Mouse (Mus musculus): ENCODE measurements around the gene Gsdmc3. TPM values are rescaled to one million over a fixed set of nuclear protein-coding genes. Genes with fewer than 3 reads are reported as not detected.
"Not testable (repeated sequence)": the region's sequence is repeated elsewhere in the genome, so short reads cannot be mapped to it uniquely, and the experiment has no call there.

Gene Gsdmc3
- polyA plus RNA-seq (2016; fragmentation: Nextera tagmentation; extraction: Ambion mirVana), result not detected in 2 replicates

DNA sequence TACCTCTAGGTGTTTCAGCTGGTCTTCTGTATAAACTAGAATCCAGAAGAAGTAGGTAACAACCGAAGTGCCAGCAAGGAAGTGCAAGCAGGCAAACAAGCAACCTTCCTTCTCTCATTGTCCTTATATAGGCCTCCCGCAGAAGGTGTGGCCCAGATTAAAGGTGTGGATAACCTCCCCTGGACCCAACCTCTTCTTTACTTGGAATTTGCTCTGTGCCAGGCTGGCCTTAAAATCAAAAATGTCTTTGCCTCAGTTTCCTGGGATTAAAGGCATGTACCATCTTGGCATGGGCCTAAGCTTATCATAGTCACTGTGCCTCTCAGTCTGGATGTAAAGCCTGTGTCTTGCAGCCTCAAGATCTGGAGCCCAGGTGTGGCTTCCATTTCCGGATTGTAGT, at the start of gene Gsdmc3:
Gsdmc3 (minus strand) TSS at position 101 of the 400 bp plus-strand sequence.
- H3K36me3 ChIP-seq; H3K27me3 ChIP-seq (ENCODE audit: low read depth, poor library complexity, severe bottlenecking); H3K27ac ChIP-seq (replicated peaks); DNase-seq (ENCODE audit: low spot score); H3K4me1 ChIP-seq; H3K9me3 ChIP-seq (replicated peaks); H3K4me3 ChIP-seq: not testable (repeated sequence)
- WGBS, result 87% methylated on average over 1 of the region's 3 CpGs

DNA sequence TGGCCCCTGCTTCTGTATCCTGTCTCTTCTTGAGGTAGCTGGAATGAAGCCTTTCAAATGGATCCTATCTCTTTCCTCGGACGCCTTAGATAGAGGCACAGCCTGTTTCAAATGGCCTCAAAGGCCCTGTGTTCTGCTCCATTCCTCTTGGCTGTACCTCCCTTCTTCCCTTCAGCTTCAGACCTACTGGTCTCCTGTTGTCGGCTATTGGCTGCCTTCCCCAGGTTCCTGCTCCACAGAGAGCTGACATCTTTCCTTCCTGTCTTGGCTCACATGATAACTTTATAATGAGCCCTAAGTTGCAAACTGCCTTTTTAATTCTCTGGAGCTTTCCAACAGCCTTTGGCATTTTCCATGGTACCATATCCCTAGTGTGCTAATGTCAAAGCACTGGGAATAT, 47.8 kb upstream of the Gsdmc3 start:
- Histone ChIP-seq H3K27me3 (ENCODE audit: low read depth, poor library complexity, severe bottlenecking) (no peaks in the 10 kb centered on the region), H3K36me3 (peaks cover 30% of the 10 kb centered on the region), H3K9me3 (replicated peaks) (no peaks in the 10 kb centered on the region), H3K4me3 (no peak overlapping the region), H3K4me1 (no peaks in the 10 kb centered on the region), H3K27ac (replicated peaks) (no peak overlapping the region)
- 93% methylated on average over 3 of the region's 3 CpGs for WGBS
- DNase-seq (ENCODE audit: low spot score), result no peak

DNA sequence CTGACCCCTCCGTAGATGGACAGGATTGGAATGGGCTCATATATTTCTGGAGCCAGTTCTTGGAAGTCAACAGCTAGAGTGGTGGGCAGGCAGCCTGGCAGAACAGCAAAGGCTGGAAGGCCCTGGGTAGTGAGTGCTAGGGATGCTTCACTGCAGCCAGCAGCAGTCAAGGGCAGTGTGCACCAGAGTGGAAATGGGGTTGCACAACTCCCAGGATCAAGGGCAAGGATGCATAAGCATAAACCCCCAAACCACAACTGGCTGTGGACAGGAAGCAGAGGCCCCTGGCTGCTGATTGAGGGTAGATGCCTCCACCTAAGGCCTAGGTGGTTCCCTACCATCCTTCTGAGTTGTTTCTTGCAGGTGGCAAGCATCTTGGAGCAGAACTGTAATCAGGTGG, 46.1 kb upstream of the Gsdmc3 start:
- Histone ChIP-seq H3K36me3 (peaks cover 13% of the 10 kb centered on the region), H3K4me3 (no peak overlapping the region), H3K27me3 (ENCODE audit: low read depth, poor library complexity, severe bottlenecking) (no peaks in the 10 kb centered on the region), H3K9me3 (replicated peaks) (no peaks in the 10 kb centered on the region), H3K4me1 (no peaks in the 10 kb centered on the region), H3K27ac (replicated peaks) (no peak overlapping the region)
- DNase-seq (ENCODE audit: low spot score), result no peak
- WGBS, result 95% methylated on average over 1 of the region's 1 CpGs

DNA sequence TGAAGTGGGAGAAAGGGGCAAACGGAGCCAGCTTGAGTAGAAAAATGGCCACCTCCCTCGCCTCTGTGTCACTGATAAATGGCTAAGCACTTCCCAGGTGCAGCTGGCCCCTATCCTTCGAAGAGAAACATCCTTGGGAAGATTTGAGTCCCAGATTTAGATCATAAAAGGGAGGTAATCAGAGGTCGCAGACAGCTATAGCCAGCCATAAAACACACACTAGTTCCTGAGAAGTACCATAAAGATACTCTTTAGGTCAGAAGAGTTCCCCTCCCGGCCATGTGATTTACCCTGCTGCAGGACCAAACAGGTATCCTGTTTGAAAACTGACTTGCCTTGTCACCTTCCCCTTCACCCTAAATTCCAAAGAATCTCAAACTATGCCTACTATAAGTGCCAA, 43.3 kb upstream of the Gsdmc3 start:
- not testable (repeated sequence) for H3K27ac ChIP-seq (replicated peaks); H3K36me3 ChIP-seq; H3K4me1 ChIP-seq; DNase-seq (ENCODE audit: low spot score); H3K27me3 ChIP-seq (ENCODE audit: low read depth, poor library complexity, severe bottlenecking); H3K9me3 ChIP-seq (replicated peaks); H3K4me3 ChIP-seq
- WGBS, result 79% methylated on average over 3 of the region's 5 CpGs

DNA sequence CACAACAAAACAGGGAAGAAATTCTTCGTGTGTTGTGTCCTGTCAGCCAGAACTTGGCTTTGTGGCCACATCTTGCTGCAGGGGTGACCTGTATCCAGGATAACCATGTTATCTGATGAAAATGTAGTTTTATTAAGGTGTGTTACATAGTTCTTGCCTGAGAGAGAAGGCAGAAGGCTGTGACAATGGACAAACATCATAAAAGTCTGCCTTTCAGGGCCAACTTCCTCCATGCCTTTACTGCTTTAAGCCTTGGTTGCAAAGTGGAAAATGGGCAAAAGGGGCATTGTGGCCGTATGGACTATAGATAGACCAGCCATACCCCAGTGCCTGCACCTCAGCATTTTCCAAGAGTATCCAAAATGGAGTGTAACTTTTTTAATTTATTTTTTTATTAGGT, 41.4 kb upstream of the Gsdmc3 start:
- WGBS, result 87% methylated on average over 2 of the region's 2 CpGs
- H3K27me3 ChIP-seq (ENCODE audit: low read depth, poor library complexity, severe bottlenecking); H3K9me3 ChIP-seq (replicated peaks); H3K4me1 ChIP-seq; DNase-seq (ENCODE audit: low spot score); H3K4me3 ChIP-seq; H3K36me3 ChIP-seq; H3K27ac ChIP-seq (replicated peaks): not testable (repeated sequence)

DNA sequence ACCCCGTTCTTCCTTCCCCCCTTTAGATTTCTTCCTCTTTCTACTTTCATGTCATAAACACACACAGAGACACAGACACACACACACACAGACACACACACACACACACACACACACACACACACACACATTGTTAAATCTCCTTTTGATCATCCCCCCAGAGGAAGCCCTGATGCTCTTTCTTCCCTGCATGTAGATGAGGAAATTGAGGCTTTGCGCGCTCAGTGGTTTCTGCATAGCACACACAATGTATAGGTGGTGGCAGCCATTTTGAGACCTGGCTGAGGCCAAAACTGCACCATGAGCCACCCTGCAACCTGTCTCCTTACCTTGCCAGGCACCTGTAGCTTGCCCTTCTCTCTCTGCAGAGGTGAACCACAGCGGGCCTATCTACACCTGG, 38.2 kb upstream of the Gsdmc3 start:
- H3K27me3 ChIP-seq (ENCODE audit: low read depth, poor library complexity, severe bottlenecking); H3K4me1 ChIP-seq; H3K4me3 ChIP-seq; H3K27ac ChIP-seq (replicated peaks); H3K36me3 ChIP-seq; DNase-seq (ENCODE audit: low spot score); H3K9me3 ChIP-seq (replicated peaks): not testable (repeated sequence)
- WGBS, result 87% methylated on average over 4 of the region's 4 CpGs

DNA sequence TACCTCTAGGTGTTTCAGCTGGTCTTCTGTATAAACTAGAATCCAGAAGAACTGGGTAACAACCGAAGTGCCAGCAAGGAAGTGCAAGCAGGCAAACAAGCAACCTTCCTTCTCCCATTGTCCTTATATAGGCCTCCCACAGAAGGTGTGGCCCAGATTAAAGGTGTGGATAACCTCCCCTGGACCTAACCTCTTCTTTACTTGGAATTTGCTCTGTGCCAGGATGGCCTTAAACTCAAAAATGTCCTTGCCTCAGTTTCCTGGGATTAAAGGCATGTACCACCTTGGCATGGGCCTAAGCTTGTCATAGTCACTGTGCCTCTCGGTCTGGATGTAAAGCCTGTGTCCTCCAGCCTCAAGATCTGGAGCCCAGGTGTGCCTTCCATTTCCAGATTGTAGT, 33.8 kb upstream of the Gsdmc3 start, which contains the start of gene Gsdmc4:
Gsdmc4 (minus strand) TSS at position 101 of the 400 bp plus-strand sequence.
- H3K4me3 ChIP-seq; DNase-seq (ENCODE audit: low spot score); H3K27ac ChIP-seq (replicated peaks); H3K4me1 ChIP-seq; H3K9me3 ChIP-seq (replicated peaks); H3K36me3 ChIP-seq; H3K27me3 ChIP-seq (ENCODE audit: low read depth, poor library complexity, severe bottlenecking): not testable (repeated sequence)
- WGBS, result 87% methylated on average over 2 of the region's 2 CpGs

DNA sequence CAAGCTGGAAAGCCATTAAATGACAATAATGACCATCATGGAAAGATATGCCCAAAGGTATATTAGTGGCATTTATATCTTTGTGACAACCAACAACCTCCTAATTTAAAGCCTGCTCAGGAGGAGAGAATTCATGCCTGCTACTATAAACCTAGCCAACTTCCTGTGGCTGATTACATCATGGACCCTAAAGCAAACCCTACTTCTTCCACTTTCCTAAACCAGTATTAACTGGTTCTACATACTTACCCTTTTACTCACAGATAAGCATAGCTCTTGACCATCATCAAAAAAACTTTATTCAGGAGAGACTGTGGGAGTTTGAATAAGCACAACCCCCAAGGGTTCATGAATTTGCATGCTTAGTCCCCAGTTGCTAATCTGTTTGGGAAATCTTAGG, 31.5 kb upstream of the Gsdmc3 start:
- H3K36me3 ChIP-seq; DNase-seq (ENCODE audit: low spot score); H3K4me1 ChIP-seq; H3K27me3 ChIP-seq (ENCODE audit: low read depth, poor library complexity, severe bottlenecking); H3K4me3 ChIP-seq; H3K27ac ChIP-seq (replicated peaks); H3K9me3 ChIP-seq (replicated peaks): not testable (repeated sequence)

DNA sequence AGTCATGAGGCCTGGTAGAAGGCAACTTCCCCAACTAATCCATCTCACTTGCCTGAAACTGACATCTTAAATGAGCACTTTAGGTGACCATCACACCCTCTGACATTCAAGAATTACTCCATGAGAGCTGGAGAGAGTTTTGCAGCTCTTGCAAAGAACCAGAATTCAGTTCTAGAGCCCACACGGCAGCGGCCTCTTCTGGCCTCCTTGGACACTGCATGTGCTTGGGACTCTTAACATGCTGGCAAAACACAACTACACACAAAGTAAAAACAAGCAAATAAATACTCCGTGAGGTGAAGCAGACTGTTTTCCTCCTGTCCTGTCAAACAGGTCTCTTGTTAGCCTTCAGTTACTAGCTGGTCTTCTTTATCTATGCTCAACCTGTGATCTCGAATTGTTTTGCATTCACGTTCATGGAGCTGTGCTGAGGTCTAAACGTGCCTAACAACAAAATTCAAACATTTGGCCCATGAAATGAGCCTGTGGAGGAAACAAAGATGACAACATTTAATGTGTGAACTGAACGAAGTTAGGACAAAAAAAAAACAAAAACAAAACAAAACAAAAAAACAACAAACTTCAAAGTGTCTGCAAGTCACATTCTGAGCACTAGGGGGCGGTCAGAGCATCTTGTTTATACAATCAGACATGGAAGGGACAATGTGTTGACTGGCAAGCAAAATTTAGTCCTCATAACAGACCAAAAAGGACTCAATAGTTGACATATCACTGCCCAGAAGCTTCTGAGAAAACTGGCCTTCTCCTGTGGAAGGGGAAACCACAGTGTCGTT, 17.4 kb upstream of the Gsdmc3 start:
- not testable (repeated sequence) for H3K9me3 ChIP-seq (replicated peaks); H3K4me1 ChIP-seq; H3K4me3 ChIP-seq; H3K36me3 ChIP-seq; H3K27ac ChIP-seq (replicated peaks); H3K27me3 ChIP-seq (ENCODE audit: low read depth, poor library complexity, severe bottlenecking)
- WGBS, result 38% methylated on average over 9 of the region's 9 CpGs
- peak; percentile 21 for DNase-seq (ENCODE audit: low spot score)

DNA sequence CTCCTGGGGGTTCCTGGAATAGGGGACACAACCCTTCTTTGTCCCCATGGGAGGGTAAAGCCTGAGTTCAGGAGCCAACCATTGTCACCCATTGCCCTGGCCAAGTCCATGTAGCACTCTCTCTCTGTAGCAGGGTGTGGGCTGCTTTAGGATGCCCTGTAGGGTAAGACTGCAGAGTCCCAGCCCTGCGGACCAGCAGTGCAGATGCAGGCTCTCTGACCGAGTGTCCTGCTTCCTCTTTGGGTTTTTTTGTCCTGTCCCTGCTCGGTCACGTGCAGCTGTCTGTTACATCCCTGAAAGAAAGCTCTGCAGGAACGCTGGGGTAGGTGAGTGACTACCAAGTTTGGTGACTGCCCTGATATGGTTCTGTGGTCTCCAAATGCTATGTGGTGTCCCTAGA, 10.1 kb upstream of the Gsdmc3 start:
- not testable (repeated sequence) for H3K4me1 ChIP-seq; H3K9me3 ChIP-seq (replicated peaks); DNase-seq (ENCODE audit: low spot score); H3K27ac ChIP-seq (replicated peaks); H3K27me3 ChIP-seq (ENCODE audit: low read depth, poor library complexity, severe bottlenecking); H3K4me3 ChIP-seq; H3K36me3 ChIP-seq
- 86% methylated on average over 5 of the region's 5 CpGs for WGBS

DNA sequence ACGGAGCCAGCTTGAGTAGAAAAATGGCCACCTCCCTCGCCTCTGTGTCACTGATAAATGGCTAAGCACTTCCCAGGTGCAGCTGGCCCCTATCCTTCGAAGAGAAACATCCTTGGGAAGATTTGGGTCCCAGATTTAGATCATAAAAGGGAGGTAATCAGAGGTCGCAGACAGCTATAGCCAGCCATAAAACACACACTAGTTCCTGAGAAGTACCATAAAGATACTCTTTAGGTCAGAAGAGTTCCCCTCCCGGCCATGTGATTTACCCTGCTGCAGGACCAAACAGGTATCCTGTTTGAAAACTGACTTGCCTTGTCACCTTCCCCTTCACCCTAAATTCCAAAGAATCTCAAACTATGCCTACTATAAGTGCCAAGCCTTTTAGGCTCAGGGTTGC, 9.6 kb upstream of the Gsdmc3 start:
- WGBS, result no CpG with 5 or more reads among the region's 5 CpGs
- DNase-seq (ENCODE audit: low spot score); H3K4me3 ChIP-seq; H3K9me3 ChIP-seq (replicated peaks); H3K27me3 ChIP-seq (ENCODE audit: low read depth, poor library complexity, severe bottlenecking); H3K4me1 ChIP-seq; H3K36me3 ChIP-seq; H3K27ac ChIP-seq (replicated peaks): not testable (repeated sequence)

DNA sequence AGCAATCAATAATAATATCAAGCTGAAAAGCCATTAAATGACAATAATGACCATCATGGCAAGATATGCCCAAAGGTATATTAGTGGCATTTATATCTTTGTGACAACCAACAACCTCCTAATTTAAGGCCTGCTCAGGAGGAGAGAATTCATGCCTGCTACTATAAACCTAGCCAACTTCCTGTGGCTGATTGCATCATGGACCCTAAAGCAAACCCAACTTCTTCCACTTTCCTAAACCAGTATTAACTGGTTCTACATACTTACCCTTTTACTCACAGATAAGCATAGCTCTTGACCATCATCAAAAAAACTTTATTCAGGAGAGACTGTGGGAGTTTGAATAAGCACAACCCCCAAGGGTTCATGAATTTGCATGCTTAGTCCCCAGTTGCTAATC, 2.2 kb downstream of the Gsdmc3 start:
- H3K27ac ChIP-seq (replicated peaks); H3K36me3 ChIP-seq; H3K4me3 ChIP-seq; H3K27me3 ChIP-seq (ENCODE audit: low read depth, poor library complexity, severe bottlenecking); H3K9me3 ChIP-seq (replicated peaks); H3K4me1 ChIP-seq; DNase-seq (ENCODE audit: low spot score): not testable (repeated sequence)

DNA sequence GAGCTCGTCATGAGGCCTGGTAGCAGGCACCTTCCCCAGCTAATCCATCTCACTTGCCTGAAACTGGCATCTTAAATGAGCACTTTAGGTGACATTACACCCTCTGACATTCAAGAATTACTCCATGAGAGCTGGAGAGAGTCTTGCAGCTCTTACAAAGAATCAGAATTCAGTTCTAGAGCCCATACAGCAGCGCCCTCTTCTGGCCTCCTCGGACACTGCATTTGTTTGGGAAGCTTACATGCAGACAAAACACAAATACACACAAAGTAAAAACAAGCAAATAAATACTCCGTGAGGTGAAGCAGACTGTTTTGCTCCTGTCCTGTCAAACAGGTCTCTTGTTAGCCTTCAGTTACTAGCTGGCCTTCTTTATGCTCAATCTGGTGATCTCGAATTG, 16.4 kb downstream of the Gsdmc3 start:
- H3K27me3 ChIP-seq (ENCODE audit: low read depth, poor library complexity, severe bottlenecking); H3K4me1 ChIP-seq; H3K36me3 ChIP-seq; H3K27ac ChIP-seq (replicated peaks); H3K4me3 ChIP-seq; H3K9me3 ChIP-seq (replicated peaks): not testable (repeated sequence)
- DNase-seq (ENCODE audit: low spot score), result peak; percentile 35
- 49% methylated on average over 5 of the region's 5 CpGs for WGBS
